Mouse (Mus musculus) 3134 (cell line): ENCODE data around the gene Rplp0.
A peak's percentile ranks its signal among the peaks of the same experiment; 100 is the strongest.
"Not testable (repeated sequence)": the region's sequence is repeated elsewhere in the genome, so short reads cannot be mapped to it uniquely, and the experiment has no call there.

Experiments used
- DNase-seq: peaks from one replicate; pipeline ENCODE4 v3.0.0-alpha.2; 2011; ENCODE audit warnings: low spot score; ENCODE audit not compliant: insufficient read length; ENCODE audit errors: extremely low read depth

The Rplp0 gene

DNA sequence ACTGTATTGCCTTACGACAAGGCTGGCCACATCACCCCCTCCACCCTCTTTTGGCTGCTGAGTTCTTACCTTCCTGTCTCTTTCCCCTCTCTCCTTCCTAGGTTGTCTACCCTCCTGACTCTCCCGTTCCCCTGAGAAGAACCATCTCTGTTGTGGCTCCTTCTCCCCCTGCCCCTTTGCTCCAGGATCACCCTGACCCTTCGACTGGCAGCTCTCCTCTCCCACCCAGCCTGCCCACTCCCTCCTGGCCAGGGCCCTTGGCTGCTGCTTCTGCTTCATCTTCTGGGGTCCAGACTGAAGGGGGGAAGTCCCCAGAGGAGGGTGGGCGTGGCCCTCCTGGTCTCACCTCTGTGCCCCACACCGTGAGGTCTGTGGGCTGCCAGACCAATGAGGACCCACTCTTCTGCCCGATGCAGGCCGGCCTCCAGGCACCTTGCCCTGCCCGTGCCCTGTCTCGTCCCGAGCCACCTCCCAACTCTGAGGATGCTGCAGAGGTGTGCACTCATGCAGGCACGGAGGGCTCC, 8.7 kb upstream of the Rplp0 start:
- no peak for DNase-seq

DNA sequence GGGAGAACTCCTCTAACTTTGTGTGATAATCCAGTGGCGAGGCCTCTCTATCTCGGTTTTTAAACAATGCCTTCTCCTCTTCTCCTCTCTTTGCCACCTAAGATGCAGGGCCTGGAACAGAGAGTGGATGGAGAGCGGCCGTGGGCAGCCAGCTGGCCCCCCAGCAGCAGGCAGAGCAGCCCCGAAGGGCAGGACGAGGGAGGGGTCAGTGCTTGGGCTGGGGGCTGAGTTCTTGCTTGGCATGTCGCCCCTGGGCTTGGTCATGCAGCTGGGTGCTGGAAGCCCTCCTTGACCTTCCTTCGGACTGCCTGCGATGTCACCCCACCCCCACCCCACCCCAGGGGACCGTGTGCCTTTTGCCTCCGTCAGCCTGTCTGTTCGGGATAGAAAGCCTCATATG, 7.9 kb upstream of the Rplp0 start:
- no peak for DNase-seq

DNA sequence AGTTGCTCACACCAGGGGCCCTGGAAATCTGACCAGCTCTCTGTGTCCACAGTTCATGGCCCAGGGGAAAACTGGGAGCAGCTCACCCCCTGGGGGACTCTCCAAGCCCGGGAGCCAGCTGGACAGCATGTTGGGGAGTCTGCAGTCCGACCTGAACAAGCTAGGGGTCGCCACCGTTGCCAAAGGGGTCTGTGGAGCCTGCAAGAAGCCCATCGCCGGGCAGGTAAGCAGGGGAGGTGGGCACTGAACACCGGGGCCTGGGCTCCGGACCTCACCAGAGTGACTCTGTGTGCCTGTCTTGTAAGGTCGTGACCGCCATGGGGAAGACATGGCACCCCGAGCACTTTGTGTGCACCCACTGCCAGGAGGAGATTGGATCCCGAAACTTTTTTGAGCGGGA, 7.5 kb upstream of the Rplp0 start:
- DNase-seq, result no peak

DNA sequence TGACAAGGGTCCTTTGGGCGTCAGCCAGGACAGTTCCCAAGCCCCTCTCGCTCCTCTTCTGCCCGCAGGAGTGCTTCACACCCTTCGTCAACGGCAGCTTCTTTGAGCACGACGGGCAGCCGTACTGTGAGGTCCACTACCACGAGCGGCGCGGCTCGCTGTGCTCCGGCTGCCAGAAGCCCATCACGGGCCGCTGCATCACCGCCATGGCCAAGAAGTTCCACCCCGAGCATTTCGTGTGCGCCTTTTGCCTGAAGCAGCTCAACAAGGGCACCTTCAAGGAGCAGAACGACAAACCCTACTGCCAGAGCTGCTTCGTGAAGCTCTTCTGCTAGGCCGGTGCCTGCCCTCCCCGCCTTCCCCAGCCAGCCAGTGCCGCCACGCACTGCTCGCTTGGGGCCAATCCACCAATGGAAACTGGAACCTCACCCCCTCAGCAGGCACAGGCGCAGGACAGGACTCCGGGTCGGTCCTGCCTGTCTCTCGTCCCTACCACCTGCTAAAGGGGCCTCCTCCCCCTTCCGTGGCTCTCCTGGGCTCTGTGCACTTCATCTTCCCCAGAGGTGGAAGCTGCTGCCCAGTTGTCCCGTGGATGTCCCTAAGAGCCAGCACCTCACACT, 5.4 kb upstream of the Rplp0 start:
- no peak for DNase-seq

DNA sequence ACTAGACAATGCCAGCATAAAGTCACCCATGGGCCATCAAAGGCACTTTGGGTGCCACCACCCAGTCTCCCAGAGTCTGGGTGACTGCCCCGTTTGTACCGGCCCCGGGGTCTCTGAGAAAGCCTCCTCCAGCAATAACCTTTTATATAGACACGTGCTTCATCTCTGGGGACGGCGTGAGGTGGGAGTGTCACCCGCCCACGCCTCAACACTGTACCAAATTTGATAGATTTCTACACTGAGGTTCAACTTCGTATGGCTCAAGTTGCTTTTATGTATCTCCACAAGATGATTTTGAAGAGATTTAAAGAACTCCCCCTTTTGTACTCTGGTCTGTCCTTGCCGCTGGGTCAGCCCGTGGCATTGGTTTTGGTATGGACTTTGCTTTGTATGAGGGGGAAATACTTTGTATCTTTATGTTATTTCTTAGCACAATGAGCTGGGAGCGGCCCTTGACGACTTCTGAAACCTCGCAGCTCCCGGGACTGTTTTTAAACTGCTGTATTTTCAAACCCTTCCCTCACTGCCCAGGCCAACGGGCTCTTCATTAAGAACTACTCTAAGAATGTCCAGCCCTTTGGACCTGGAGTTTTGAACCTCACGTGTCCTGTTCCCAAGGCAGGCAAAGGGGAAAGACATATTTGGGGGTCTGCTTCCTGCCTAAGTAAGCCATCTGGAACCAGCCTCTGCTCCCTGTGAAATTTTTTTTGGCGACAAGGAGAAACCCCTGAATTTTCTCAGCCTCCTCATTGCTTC, 4.6 kb upstream of the Rplp0 start:
- no peak for DNase-seq

DNA sequence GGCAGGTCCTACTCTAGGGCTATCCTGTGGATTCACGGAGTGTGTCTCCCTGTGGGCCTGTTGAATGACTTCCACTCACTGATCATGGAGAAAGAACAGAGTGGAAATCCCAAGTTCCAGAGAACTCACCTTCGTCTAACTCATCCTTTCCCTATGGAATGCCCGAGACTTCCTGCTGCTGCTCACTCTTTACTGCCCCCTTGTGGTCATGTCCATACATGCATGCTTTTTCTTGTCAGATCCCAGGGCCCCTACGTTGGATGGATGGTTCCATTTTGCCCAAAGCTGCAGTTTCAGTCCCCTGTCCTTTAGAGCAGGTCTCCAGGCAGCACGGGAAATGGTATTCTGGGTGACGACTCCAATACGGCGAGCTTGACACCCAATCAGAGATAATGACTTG, 3.0 kb upstream of the Rplp0 start:
- no peak for DNase-seq

DNA sequence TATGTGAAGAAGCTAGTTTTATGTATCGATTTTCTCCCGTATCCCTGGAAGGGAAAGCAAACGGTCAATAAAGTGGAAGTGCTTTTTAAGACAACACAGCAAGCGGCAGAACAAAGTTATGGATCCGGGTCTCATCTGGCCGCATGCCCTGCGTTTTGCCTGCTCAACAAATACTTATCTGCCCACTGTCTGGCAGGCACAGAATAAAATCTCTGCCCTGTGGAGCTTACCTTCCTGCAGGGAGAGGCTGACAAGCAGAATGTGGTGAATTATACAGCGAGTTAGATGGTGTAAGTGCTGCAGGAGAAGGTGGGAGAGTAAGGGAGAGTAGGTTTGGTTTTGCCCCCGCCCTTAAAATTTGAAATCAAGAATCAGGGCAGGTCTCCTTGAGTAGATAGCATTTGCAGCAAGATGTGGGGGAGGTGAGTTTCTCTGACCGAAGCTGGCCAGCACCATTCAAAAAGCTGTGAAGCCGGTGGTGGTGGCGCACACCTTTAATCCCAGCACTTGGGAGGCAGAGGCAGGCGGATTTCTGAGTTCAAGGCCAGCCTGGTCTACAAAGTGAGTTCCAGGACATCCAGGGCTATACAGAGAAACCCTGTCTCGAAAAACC, 979 bp upstream of the Rplp0 start:
- DNase-seq, result no peak

DNA sequence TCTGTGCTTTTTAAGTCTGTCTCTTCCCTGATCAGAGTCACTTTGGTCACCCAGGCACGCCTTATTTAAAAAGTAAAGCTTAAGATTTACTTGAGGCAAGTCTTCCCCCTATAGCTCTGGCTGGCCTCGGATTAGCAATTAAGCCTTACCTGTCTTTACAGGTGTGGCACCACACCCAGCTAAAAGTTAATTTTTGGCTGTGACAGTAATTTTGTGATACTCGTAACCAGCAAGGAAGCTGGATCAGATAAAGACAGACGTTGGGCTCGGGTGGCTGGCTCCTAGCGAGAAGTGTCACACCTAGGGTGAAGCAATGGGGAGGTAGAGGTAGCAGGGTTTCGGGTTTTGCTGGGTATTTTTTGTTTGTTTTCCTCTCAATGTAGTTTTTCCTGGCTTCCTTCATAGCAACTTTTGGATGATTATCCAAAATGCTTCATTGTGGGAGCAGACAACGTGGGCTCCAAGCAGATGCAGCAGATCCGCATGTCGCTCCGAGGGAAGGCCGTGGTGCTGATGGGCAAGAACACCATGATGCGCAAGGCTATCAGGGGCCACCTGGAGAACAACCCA, 1.2 kb downstream of the Rplp0 start:
- DNase-seq, result no peak

DNA sequence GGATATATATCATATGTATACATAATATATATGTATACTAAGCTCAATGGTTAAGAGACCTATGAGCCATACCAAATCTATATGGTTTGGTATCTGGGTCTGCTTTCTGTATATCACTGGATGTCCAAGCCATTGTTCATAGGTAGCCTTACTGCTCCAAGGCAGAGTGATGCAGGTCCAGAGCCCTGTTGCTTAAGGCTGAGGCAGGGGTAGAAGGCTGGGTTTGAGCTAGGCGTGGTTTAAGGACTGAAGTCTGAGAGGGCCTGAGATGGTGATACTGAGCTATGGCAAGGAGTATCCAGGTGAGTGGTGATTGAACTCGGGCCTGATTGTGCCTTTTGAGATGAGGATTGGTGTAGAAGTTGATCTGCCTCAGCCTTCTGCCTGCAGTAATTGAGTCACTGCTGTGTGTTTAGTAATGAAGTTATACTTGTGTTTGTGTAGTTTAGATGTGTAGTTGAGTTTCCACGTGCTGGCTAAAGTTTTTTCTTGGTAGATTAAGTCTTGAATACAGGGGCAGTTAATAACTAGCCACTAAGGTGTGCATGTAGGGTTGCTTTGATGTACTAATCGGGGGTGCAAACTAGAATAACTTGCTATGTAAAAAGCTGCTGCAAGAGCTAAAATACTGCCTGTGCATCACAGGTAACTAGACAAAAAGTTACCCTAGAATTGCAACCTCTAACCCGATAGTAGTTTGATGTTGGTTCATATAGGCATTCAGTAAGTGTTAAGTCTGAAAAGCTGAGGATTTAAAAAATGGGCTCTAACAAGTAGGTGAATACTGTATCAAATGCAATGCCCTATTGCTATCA, 4.7 kb downstream of the Rplp0 start:
- no peak for DNase-seq

DNA sequence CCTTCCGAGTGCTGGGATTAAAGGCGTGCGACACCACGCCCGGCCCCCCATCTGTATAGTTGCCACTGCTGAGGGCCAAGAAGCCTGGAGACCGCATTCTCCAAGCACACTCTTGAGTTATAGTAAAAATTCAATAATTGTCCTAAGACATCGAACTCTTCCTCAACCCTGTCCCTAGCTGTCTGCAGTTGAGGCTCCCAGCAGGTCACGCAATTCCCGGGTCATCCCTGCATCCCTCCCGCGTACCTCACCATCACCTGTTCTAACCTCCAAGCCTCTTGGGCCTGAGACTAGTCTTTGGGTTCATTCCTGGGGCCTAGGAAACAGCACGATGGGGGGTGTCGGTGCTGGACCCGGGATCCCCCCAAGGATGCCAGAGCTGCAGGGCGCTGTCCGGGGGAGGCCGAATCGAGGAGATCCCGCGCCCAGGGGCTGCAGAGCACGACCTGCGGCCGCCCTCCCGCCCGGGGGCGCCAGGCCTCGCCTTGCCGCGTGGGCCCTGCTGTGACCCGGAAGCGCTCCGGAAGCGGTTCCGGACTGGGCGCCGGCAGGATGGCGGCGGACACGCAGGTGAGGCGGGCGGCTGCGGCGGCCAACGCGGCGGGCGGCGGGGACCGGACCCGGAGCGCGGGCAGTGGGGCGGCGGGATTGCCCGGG, 5.6 kb downstream of the Rplp0 start, which contains the start of gene Gcn1l1:
Gene Gcn1l1, plus strand, starts transcription at position 518 of the 657 bp plus-strand sequence.
- DNase-seq, result peak; percentile 86

DNA sequence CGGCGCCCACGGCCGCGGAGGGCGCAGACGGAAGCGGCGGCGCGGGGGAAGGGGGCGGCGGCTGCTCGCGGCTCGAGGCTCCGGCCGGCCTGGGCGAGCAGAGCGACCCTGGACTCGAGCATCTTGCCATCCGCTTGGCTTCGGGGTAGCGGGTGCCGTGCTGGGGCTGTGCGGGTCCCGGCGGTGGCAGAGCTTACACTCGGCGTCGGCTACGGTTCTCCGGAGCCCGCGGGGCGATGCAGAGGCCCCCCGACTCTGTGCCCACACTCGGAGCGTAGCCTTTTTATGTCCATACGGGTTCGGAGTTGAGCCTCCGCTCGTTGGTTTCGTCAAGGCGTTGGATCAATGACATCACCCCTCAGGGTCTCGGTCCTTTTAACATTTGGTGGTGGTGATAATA, 6.1 kb downstream of the Rplp0 start:
- peak; percentile 48 for DNase-seq

DNA sequence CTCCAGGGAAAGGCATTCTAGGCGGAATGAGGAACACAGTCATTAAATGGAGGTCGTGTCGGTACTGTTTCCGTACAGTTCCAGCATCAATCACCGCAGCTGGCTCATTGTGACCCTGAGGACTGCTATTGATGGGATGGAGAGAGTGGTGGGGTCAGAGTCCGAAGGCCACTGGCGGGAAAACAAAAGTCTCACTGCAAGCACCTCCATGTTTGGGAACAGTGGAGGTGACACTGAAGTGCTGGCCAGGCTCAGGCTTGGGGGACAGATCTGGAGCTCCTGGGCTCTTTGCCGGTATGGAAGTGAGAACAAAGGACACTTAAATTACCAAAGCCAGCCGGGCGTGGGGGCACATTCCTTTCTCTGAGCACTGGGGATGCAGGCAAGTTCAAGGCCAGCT, 9.4 kb downstream of the Rplp0 start:
- DNase-seq, result no peak

DNA sequence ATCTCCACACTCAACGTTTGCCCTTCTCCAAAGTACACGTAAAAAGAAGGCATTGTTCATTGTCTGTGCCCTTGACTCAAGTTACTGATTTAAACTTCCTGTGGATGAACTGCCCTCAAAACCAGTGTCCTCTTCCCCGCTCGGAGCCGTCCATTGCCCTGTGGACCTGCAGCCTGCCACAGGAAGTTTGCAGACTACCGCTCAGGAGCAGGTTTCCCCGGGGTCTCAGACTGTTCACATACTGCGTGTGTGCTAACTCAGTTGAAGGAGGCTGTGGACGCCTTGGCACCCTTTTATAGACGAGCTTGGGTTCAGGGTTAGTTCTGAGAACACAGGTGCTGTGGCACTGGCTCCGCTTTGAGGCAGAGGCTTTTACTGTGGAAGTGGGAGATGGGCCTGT, 10.0 kb downstream of the Rplp0 start:
- no peak for DNase-seq

DNA sequence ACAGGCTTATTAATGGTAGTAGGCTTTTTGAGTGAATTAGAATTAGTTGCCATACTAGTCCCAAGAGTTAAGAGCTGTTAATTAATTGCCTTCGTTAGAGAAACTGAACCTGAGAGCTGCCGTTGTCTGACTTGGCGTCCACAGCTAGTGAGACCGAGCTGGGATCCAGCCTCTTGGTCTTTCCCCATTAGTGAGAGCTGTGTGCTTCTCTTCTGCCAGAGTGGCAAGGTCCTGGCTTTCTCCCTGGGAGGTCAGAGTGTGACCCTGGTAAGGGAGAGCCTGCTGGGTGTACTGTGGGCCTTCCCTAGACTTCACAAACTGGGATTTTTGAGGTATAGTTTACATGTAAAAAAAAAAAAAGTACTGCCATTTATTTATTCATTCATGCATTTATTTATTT, 10.5 kb downstream of the Rplp0 start:
- no peak for DNase-seq

DNA sequence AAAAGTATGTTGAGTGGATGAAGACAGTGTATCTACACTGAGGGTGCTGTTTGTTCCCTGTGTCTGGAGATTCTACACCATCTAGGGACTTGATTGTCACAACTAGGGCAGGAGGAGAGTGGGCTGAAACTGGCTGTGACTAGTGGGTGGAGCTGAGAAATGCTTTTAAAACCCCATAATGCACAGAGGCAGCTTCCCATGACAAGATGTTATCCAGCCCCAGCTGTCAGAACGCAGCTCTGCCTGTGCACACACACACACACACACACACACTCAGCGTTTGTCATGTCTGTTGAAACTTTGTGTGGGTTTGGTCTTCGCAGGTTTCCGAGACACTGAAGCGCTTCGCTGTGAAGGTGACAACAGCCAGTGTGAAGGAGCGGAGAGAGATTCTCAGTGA, 11.8 kb downstream of the Rplp0 start:
- DNase-seq, result no peak

DNA sequence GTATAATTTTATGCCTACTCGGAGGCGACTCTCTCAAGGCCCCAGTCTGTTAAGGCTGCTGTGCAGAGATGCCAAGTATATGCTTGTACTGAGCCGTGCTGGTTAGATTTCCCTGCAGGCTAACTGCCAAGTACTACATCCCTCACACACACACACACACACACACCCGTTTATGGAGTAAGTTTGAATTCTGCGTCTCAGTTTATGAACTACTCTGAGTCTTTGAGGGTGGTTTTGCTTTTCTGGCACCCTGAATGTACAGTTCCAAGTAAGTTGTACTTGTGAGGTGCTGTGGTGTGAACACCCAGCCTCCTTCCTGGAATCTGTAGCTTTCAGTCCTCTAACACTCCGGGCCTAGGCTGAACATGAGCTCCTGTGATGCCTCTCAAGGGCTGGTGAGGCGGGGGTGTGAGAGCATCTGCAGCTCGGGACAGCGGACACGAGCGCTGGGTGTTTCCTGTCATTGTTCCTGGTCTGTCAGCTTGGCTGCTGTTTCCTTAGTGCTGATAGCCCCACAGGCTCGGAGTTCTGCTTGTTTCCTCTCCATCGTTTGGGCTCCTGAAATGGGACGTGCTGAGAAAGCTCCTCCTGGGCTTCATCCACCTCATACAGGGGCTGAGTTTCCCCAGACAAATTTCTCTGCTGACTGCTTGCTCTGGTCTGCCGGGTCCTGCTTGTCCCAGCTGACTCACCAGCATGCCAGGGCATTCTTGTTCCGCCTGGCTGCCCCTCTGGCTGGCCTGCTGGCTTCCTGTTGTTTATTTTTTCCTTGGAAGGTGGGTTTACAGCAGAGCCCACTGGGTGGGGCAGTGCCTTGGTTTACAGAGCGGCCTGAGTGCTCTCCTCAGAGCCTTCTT, 13.6 kb downstream of the Rplp0 start:
- DNase-seq, result peak; percentile 68

DNA sequence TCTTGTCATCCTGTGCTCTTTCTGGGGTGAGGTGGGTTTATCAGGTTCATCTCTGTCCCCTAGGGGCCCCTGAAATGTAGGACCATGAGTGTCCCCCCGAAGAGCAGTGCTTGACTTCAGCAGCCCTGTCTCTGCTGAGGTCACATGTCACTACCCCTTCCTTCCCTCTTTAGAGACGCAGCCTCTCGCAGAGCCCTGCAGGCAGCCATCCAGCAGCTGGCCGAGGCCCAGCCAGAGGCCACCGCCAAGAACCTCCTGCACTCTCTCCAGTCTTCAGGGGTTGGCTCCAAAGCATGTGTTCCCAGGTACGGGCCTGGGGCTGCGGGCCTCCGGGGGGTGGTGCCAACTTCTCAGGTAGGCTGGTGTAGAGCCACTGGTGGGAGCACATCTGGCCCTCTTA, 15.7 kb downstream of the Rplp0 start:
- DNase-seq, result no peak

DNA sequence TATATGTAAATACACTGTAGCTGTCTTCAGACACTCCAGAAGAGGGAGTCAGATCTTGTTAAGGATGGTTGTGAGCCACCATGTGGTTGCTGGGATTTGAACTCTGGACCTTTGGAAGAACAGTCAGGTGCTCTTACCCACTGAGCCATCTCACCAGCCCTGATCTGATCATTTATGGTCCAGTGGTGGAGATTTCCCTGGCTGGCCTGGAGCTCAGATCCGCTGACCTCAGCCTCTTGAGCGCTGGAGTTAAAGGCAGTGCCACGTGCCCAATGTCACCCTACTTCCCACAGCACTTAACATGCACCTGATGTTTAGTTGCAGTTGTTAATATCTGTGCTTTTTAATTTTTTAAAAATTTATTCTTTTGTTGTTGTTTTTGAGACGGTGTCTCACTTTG, 18.4 kb downstream of the Rplp0 start:
- DNase-seq, result not testable (repeated sequence)

DNA sequence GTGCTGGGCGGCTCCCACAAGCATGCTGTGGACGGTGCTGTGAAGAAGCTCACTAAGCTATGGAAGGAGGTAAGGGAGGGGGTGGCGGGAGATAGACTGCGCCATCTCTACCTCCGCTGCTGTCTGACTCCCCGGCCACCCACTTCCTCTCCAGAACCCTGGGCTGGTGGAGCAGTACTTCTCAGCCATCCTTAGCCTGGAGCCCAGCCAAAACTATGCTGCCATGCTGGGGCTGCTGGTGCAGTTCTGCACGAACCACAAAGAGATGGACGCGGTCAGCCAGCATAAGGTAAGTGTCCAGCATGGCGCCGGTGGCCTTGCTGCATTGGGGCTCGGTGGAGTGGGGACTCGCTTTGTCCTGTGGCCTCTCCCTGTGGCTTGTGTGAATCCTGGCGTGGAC, 19.7 kb downstream of the Rplp0 start:
- DNase-seq, result no peak
